Mouse (Mus musculus) forebrain, postnatal 0 days (tissue): ENCODE measurements around the gene Camk1d. TPM values are rescaled to one million over a fixed set of nuclear protein-coding genes. Genes with fewer than 3 reads are reported as not detected.

Source experiments
- ATAC-seq: fragments of 200-750 bp; cut with Nextera tagmentation; 2 replicates; pipeline ENCODE4 v1.8.0; 2017; ENCODE audit warnings: mild to moderate bottlenecking, moderate library complexity
- DNase-seq: peaks from one replicate; pipeline ENCODE4 v3.0.0-alpha.2; 2015
- H3K27ac ChIP-seq: fragments of 300-500 bp; sonication (generic); 2 replicates; pipeline ENCODE4 v1.5.1; 2014; ENCODE audit warnings: low read depth, mild to moderate bottlenecking, antibody characterized with exemption, low read length, moderate library complexity, mixed read lengths
- H3K27me3 ChIP-seq: fragments of 300-500 bp; sonication (generic); 2 replicates; pipeline ENCODE4 v1.6.1; 2014; ENCODE audit warnings: mild to moderate bottlenecking, low read length, mixed read lengths; ENCODE audit not compliant: insufficient read depth
- H3K36me3 ChIP-seq: fragments of 300-500 bp; sonication (generic); 2 replicates; pipeline ENCODE4 v1.6.1; 2014; ENCODE audit warnings: mild to moderate bottlenecking, moderate library complexity; ENCODE audit not compliant: insufficient read depth
- H3K4me1 ChIP-seq: fragments of 300-500 bp; sonication (generic); 2 replicates; pipeline ENCODE4 v1.6.1; 2014; ENCODE audit warnings: antibody characterized with exemption; ENCODE audit not compliant: insufficient read depth
- H3K4me2 ChIP-seq: fragments of 300-500 bp; sonication (generic); 2 replicates; pipeline ENCODE4 v1.6.1; 2014; ENCODE audit warnings: low read depth, mild to moderate bottlenecking, moderate library complexity
- H3K4me3 ChIP-seq: fragments of 300-500 bp; sonication (generic); 2 replicates; pipeline ENCODE4 v1.5.1; 2014; ENCODE audit warnings: low read depth, low read length, mixed read lengths
- H3K9ac ChIP-seq: fragments of 300-500 bp; sonication (generic); 2 replicates; pipeline ENCODE4 v1.6.1; 2014; ENCODE audit warnings: mild to moderate bottlenecking
- H3K9me3 ChIP-seq: fragments of 300-500 bp; sonication (generic); 2 replicates; pipeline ENCODE4 v1.6.1; 2016; ENCODE audit warnings: low read length
- CTCF ChIP-seq: sonication (generic); IDR thresholded peaks from 2 replicates; pipeline ENCODE4 v1.5.1; 2016; ENCODE audit warnings: antibody characterized with exemption, control low read depth, low read depth
- WGBS: fragments of 180-500 bp; shearing (Covaris S2); extraction: QIAGEN DNeasy Blood & Tissue Kit; methylation state at CpG from one replicate; pipeline ENCODE4 v1.1.7; 2014; 5-methylcytosine and 5-hydroxymethylcytosine counted together
- polyA plus RNA-seq: library from polyadenylated mRNA; unstranded; fragments of >200 nt; fragmentation: Nextera tagmentation; extraction: Ambion mirVana; gene quantifications from 2 replicates; pipeline ENCODE4 v1.2.1, GENCODE M21; 2015
- total RNA-seq: library from RNA; depleted of rRNA; stranded (reverse); fragments of >200 nt; gene quantifications from 2 replicates; pipeline ENCODE4 v1.2.3, GENCODE M21; 2014

Camk1d gene
- total and polyA plus RNA-seq, 2 experiments from 2014 or later, result 10.5 to 29.0 TPM

GRCm38 (mm10) chr2:5729931-5730330 is 15.6 kb upstream of the Camk1d start:
- Histone ChIP-seq H3K9me3 (no peaks in the 10 kb centered on the region), H3K4me3 (no peak overlapping the region), H3K9ac (no peak overlapping the region), H3K36me3 (no peaks in the 10 kb centered on the region), H3K27me3 (no peaks in the 10 kb centered on the region), H3K27ac (no peak overlapping the region), H3K4me2 (no peak overlapping the region), H3K4me1 (peaks cover 10% of the 10 kb centered on the region)
- no peak for ATAC-seq
- TF ChIP-seq CTCF, result no peak
- DNase-seq, result no peak
- WGBS, result 50% methylated on average over 7 of the region's 7 CpGs

GRCm38 (mm10) chr2:5725028-5725701 is 10.8 kb upstream of the Camk1d start:
- Histone ChIP-seq H3K27ac (no peak overlapping the region), H3K4me2 (no peak overlapping the region), H3K9me3 (no peaks in the 10 kb centered on the region), H3K27me3 (no peaks in the 10 kb centered on the region), H3K4me3 (no peak overlapping the region), H3K9ac (no peak overlapping the region), H3K4me1 (peaks cover 8% of the 10 kb centered on the region), H3K36me3 (no peaks in the 10 kb centered on the region)
- ATAC-seq (peak; percentile 68), DNase-seq (peak; percentile 51)
- TF ChIP-seq CTCF, result 0 out of 2 replicates have a peak, but pooled peaks have one; percentile 6
- WGBS, result 11% methylated on average over 8 of the region's 8 CpGs

- H3K4me3 ChIP-seq, result no peak overlapping the region
- WGBS, result 90% methylated on average over 6 of the region's 6 CpGs
- H3K9me3 ChIP-seq, result no peaks in the 10 kb centered on the region
- H3K9ac ChIP-seq, result no peak overlapping the region
- no peak overlapping the region for H3K27ac ChIP-seq
- no peaks in the 10 kb centered on the region for H3K36me3 ChIP-seq
- no peak for DNase-seq
- no peaks in the 10 kb centered on the region for H3K27me3 ChIP-seq
- H3K4me1 ChIP-seq, result no peaks in the 10 kb centered on the region
- no peak for ATAC-seq
- H3K4me2 ChIP-seq, result no peak overlapping the region
- peak; percentile 24 for TF ChIP-seq CTCF
Observed at GRCm38 (mm10) chr2:5717675-5718074, 3.4 kb upstream of the Camk1d start.

- Histone ChIP-seq H3K27ac (peak overlapping the region; percentile 88; the same call in 1 of the 2 replicates), H3K4me3 (peak overlapping the region; percentile 82; the same call in 1 of the 2 replicates), H3K27me3 (no peaks in the 10 kb centered on the region), H3K9me3 (no peaks in the 10 kb centered on the region), H3K9ac (0 out of 2 replicates have a peak overlapping the region, but pooled peaks have one; percentile 68), H3K36me3 (no peaks in the 10 kb centered on the region), H3K4me2 (peak overlapping the region; percentile 91), H3K4me1 (no peaks in the 10 kb centered on the region)
- no peak for TF ChIP-seq CTCF
- WGBS, result 26% methylated on average over 2 of the region's 2 CpGs
- ATAC-seq (no peak), DNase-seq (no peak)
Observed at GRCm38 (mm10) chr2:5715544-5715943, 1.2 kb upstream of the Camk1d start.

- Histone ChIP-seq H3K4me2 (peak overlapping the region; percentile 91), H3K4me3 (peak overlapping the region; percentile 82), H3K27ac (peak overlapping the region; percentile 88), H3K27me3 (no peaks in the 10 kb centered on the region), H3K9me3 (no peaks in the 10 kb centered on the region), H3K36me3 (no peaks in the 10 kb centered on the region), H3K9ac (peak overlapping the region; percentile 68), H3K4me1 (no peaks in the 10 kb centered on the region)
- peak; percentile 40; the same call in 1 of the 2 replicates for ATAC-seq
- under 1% methylated on average over 19 of the region's 19 CpGs for WGBS
- no peak for TF ChIP-seq CTCF
- no peak for DNase-seq
Observed at GRCm38 (mm10) chr2:5715054-5715410, 717 bp upstream of the Camk1d start.

- peak overlapping the region; percentile 88 for H3K27ac ChIP-seq
- DNase-seq (peak; percentile 62), ATAC-seq (peak; percentile 16)
- no peaks in the 10 kb centered on the region for H3K36me3 ChIP-seq
- H3K4me2 ChIP-seq, result peak overlapping the region; percentile 91
- H3K27me3 ChIP-seq, result no peaks in the 10 kb centered on the region
- TF ChIP-seq CTCF, result no peak
- peak overlapping the region; percentile 68 for H3K9ac ChIP-seq
- H3K9me3 ChIP-seq, result no peaks in the 10 kb centered on the region
- H3K4me1 ChIP-seq, result no peaks in the 10 kb centered on the region
- H3K4me3 ChIP-seq, result peak overlapping the region; percentile 82
- 2% methylated on average over 45 of the region's 49 CpGs for WGBS
Observed at GRCm38 (mm10) chr2:5713325-5714210, 747 bp downstream of the Camk1d start.

- WGBS, result 47% methylated on average over 7 of the region's 7 CpGs
- TF ChIP-seq CTCF, result no peak
- H3K4me1 ChIP-seq, result no peaks in the 10 kb centered on the region
- no peaks in the 10 kb centered on the region for H3K27me3 ChIP-seq
- peak overlapping the region; percentile 82 for H3K4me3 ChIP-seq
- DNase-seq, result no peak
- H3K27ac ChIP-seq, result no peak overlapping the region
- H3K9me3 ChIP-seq, result no peaks in the 10 kb centered on the region
- H3K4me2 ChIP-seq, result peak overlapping the region; percentile 91
- no peak for ATAC-seq
- no peak overlapping the region for H3K9ac ChIP-seq
- no peaks in the 10 kb centered on the region for H3K36me3 ChIP-seq
Observed at GRCm38 (mm10) chr2:5712255-5712654, 2.1 kb downstream of the Camk1d start.
